Mouse (Mus musculus) brown adipose tissue, adult 24 weeks (tissue): Measurements from ENCODE around the gene Sim1. TPM values are rescaled to one million over a fixed set of nuclear protein-coding genes. Genes with fewer than 3 reads are reported as not detected.
A peak's percentile ranks its signal among the peaks of the same experiment; 100 is the strongest.

ENCODE experiments used
- H3K27ac ChIP-seq: fragments of 200-500 bp; replicated peaks from 2 replicates; pipeline ENCODE4 v1.5.1; 2012; ENCODE audit warnings: low read depth, mild to moderate bottlenecking, low read length
- H3K4me1 ChIP-seq: fragments of 200-500 bp; 2 replicates; pipeline ENCODE4 v1.6.1; 2012; ENCODE audit warnings: low read length, mixed read lengths; ENCODE audit not compliant: control insufficient read depth, insufficient read depth, insufficient read length
- H3K4me3 ChIP-seq: fragments of 200-500 bp; 2 replicates; pipeline ENCODE4 v1.5.1; 2012; ENCODE audit warnings: low read depth, mild to moderate bottlenecking, low read length, moderate library complexity; ENCODE audit not compliant: insufficient read depth
- polyA plus RNA-seq: library from polyadenylated mRNA; stranded (reverse); fragments of >200 nt; gene quantifications from 2 replicates; pipeline ENCODE4 v1.2.4, GENCODE M21; 2012; ENCODE audit not compliant: missing spikeins, insufficient read depth, insufficient read length

The Sim1 gene
- not detected in 2 replicates for polyA plus RNA-seq

- Histone ChIP-seq H3K4me1 (0 out of 2 replicates have a peak, but pooled peaks cover 3% of the 10 kb centered on the region), H3K27ac (no peak within 1 kb of the TSS), H3K4me3 (peak within 1 kb of the TSS; percentile 51)
These were observed at the start of gene Sim1 for GRCm38 (mm10) chr10:50894170-50894991. Sim1 (plus strand) TSS chr10:50894754.

GRCm38 (mm10) chr10:50868202-50868601 lies 26.4 kb upstream of the Sim1 start:
- H3K4me3 ChIP-seq: no peak overlapping the region
- H3K4me1 ChIP-seq: no peaks in the 10 kb centered on the region
- H3K27ac ChIP-seq: no peak overlapping the region

GRCm38 (mm10) chr10:50876952-50877351 lies 17.6 kb upstream of the Sim1 start:
- Histone ChIP-seq H3K4me3 (no peak overlapping the region), H3K27ac (no peak overlapping the region), H3K4me1 (no peaks in the 10 kb centered on the region)

GRCm38 (mm10) chr10:50881476-50882069 lies 13.0 kb upstream of the Sim1 start:
- no peaks in the 10 kb centered on the region for H3K4me1 ChIP-seq
- no peak overlapping the region for H3K27ac ChIP-seq
- H3K4me3 ChIP-seq: no peak overlapping the region

DNA sequence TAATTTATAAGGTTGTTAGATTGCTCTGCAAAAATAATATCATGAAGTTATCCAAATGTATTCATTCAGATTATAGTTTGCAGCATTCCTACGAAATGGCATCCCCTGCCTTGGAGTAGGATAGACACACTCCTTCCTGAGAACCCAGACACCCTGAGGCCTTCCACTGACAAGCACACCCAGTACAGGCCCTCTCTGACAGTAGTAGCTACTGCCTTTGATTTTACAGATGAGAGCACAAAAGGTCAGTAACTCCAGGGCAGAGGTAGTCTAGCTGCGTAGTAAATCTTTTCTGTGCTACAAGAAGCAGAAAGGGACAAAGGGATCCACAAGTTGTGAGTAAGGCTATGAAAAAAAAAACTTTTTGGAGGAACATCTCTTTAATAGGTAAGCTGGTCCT lies 12.2 kb upstream of the Sim1 start:
- H3K27ac ChIP-seq: no peak overlapping the region
- H3K4me3 ChIP-seq: no peak overlapping the region
- H3K4me1 ChIP-seq: no peaks in the 10 kb centered on the region

GRCm38 (mm10) chr10:50886305-50886704 lies 8.2 kb upstream of the Sim1 start:
- no peak overlapping the region for H3K27ac ChIP-seq
- no peaks in the 10 kb centered on the region for H3K4me1 ChIP-seq
- no peak overlapping the region for H3K4me3 ChIP-seq

DNA sequence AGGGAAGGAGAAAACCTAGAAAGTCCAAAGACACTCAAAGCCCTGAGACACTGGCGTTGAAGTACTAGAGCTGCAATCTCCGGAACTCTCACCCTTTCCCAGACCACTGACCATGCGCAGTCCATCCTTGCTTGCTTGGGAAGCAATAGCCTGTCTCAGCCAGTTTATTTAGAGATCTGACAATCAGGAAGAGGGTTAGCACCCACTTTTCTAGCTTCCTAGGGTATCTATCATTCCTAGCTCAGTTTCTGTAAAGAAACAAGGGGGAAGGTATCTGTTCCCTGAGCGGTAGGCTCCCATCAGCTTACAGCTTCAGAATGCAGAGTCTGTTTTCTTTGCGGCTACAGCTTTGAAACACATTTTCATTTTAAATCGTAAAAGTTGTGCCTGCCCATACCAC lies 3.9 kb upstream of the Sim1 start:
- 0 out of 2 replicates have a peak, but pooled peaks cover 3% of the 10 kb centered on the region for H3K4me1 ChIP-seq
- H3K27ac ChIP-seq: no peak overlapping the region
- H3K4me3 ChIP-seq: no peak overlapping the region

- H3K4me3 ChIP-seq: no peak overlapping the region
- H3K4me1 ChIP-seq: 0 out of 2 replicates have a peak, but pooled peaks cover 3% of the 10 kb centered on the region
- no peak overlapping the region for H3K27ac ChIP-seq
These were observed 2.5 kb upstream of the Sim1 start for GRCm38 (mm10) chr10:50891876-50892711.

DNA sequence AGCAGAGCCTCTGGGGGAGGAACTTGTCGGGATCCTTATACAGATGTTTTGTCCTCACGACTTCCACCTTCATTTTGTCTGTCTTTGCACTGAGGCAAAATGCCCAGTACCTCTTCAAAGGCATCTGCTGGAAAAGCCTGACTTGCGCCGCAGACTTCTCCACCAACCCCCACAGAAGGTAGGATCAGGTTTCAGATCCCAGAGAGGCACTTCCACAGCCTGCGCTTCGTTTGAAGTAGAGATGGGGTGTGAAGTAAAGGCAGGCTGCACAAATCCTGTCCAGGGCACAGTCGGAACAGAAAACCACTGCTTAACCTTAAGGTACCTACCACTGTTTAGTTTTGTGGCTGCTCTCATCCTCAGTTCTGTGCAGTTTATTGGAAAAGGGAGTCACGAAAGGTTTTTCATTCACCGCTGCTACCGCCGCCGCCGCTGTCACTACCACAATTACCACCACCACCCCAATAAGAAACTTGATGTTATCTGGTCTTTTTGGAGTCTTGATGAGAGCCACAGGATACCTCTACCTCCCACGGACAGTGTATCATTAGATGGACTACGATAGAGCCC lies 1.7 kb upstream of the Sim1 start:
- no peak overlapping the region for H3K4me3 ChIP-seq
- H3K27ac ChIP-seq: no peak overlapping the region
- H3K4me1 ChIP-seq: 0 out of 2 replicates have a peak, but pooled peaks cover 3% of the 10 kb centered on the region

- Histone ChIP-seq H3K4me3 (no peak overlapping the region), H3K4me1 (0 out of 2 replicates have a peak, but pooled peaks cover 3% of the 10 kb centered on the region), H3K27ac (no peak overlapping the region)
These were observed 1.0 kb upstream of the Sim1 start for GRCm38 (mm10) chr10:50893546-50893945.

GRCm38 (mm10) chr10:50895091-50895790 lies 687 bp downstream of the Sim1 start:
- peak overlapping the region; percentile 51; the same call in 1 of the 2 replicates for H3K4me3 ChIP-seq
- H3K27ac ChIP-seq: no peak overlapping the region
- 0 out of 2 replicates have a peak, but pooled peaks cover 3% of the 10 kb centered on the region for H3K4me1 ChIP-seq

DNA sequence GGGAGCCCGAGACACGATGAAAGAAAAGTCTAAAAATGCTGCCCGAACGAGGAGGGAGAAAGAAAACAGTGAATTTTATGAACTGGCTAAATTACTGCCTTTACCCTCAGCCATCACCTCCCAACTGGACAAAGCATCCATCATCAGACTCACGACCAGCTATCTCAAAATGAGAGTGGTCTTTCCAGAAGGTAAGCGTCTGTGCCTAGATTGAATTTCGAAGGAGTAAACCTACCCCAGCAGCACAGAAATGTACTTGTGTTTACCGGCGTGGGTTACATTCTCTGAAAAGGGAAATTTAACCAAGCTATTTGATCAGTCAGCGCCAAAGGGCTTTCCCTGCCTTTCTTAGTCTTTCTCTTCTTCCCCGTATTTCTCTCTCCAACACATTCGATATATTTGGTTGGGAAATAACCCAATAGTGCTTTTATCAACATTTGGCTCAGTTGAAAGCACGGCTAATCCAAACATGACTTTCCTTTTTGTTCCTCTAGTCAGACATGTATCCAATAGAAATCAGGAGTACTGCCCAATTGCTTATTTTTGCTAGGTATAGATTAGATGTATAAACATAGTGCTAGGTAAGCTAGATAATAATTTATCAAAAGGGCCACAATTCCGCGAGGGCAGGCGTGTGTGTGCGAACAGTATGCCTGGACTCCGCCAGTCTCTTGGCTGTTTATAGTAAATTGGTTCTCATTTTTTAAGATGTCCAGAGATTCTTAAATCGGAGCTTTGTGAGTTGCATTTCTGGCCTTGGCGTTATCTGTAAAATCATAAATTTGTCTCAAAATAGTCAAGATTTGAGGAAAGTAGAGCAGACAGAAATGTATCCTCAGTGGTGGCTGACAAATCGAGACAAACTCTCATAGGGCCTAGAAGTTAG lies 1.6 kb downstream of the Sim1 start:
- Histone ChIP-seq H3K27ac (no peak overlapping the region), H3K4me1 (0 out of 2 replicates have a peak, but pooled peaks cover 3% of the 10 kb centered on the region), H3K4me3 (peak overlapping the region; percentile 6; the same call in 1 of the 2 replicates)

DNA sequence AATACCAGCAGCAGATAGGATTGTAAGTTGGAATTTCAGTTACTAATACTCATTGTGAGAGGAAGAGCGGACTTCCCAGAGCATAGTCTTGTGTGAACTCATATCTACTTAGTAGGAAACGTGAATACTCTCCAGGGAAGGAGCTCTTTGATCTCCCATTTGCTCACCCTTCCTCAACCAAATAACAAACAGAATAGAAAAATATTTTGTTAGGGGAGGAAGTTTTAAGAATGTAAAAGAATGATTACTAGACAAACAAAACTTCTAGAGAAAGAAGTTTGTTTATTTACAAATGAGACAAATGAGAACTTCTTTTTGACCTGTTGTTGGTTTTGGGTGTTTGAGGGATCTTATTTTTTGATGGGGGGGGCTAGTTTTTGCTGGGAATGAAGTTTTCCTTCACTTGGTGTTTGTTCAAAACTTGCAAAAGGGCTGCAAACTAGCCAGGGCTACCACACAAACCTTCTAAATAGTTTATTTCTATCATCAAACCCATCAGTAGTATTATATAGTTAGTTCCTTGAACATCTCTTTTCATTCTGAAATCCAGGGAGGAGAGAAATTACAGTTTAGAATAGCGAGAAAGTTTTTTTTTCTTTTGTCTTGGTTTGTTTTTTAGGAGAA lies 2.3 kb downstream of the Sim1 start:
- Histone ChIP-seq H3K27ac (no peak overlapping the region), H3K4me3 (no peak overlapping the region), H3K4me1 (0 out of 2 replicates have a peak, but pooled peaks cover 3% of the 10 kb centered on the region)
